Mouse (Mus musculus) neural tube, embryonic 11.5 days (tissue): ENCODE measurements at regions not wholly inside any gene's neighbourhood (a gene's known extent, or its start where the extent isn't known, plus 50 kb on each side); places are given as distances from the start of the nearest gene placed in this dataset.

Source experiments
- ATAC-seq: fragments of 200-750 bp; cut with Nextera tagmentation; 2 replicates; pipeline ENCODE4 v1.8.0; 2017; ENCODE audit warnings: moderate number of reproducible peaks, mild to moderate bottlenecking, moderate TSS enrichment, moderate library complexity; ENCODE audit not compliant: insufficient read depth, low FRiP score, low TSS enrichment
- DNase-seq: peaks from one replicate; pipeline ENCODE4 v3.0.0-alpha.2; 2015; ENCODE audit warnings: low spot score
- H3K27ac ChIP-seq: fragments of 300-500 bp; sonication (generic); 2 replicates; pipeline ENCODE4 v1.5.1; 2014; ENCODE audit warnings: low read depth, mild to moderate bottlenecking, low read length
- H3K27me3 ChIP-seq: fragments of 300-500 bp; sonication (generic); 2 replicates; pipeline ENCODE4 v1.6.1; 2014; ENCODE audit warnings: mild to moderate bottlenecking, low read length, mixed read lengths; ENCODE audit not compliant: control insufficient read depth, insufficient read depth
- H3K36me3 ChIP-seq: fragments of 300-500 bp; sonication (generic); 2 replicates; pipeline ENCODE4 v1.6.1; 2014; ENCODE audit warnings: mild to moderate bottlenecking, low read length, moderate library complexity, mixed read lengths; ENCODE audit not compliant: control insufficient read depth, insufficient read depth
- H3K4me1 ChIP-seq: fragments of 300-500 bp; sonication (generic); 2 replicates; pipeline ENCODE4 v1.6.1; 2014; ENCODE audit warnings: low read length, mixed read lengths; ENCODE audit not compliant: control insufficient read depth, insufficient read depth
- H3K4me2 ChIP-seq: fragments of 300-500 bp; sonication (generic); 2 replicates; pipeline ENCODE4 v1.6.1; 2014; ENCODE audit warnings: low read depth, mild to moderate bottlenecking, moderate library complexity
- H3K4me3 ChIP-seq: fragments of 300-500 bp; sonication (generic); 2 replicates; pipeline ENCODE4 v1.5.1; 2014; ENCODE audit warnings: low read depth, low read length
- H3K9ac ChIP-seq: fragments of 300-500 bp; sonication (generic); 2 replicates; pipeline ENCODE4 v1.6.1; 2014; ENCODE audit warnings: mild to moderate bottlenecking, low read length
- H3K9me3 ChIP-seq: fragments of 300-500 bp; sonication (generic); 2 replicates; pipeline ENCODE4 v1.6.1; 2016; ENCODE audit warnings: low read length; ENCODE audit not compliant: control insufficient read depth
- WGBS: fragments of 180-500 bp; shearing (Covaris S2); extraction: QIAGEN DNeasy Blood & Tissue Kit; methylation state at CpG from one replicate; pipeline ENCODE4 v1.1.7; 2014; 5-methylcytosine and 5-hydroxymethylcytosine counted together

- Histone ChIP-seq H3K4me3 (no peak overlapping the region), H3K36me3 (no peaks in the 10 kb centered on the region), H3K4me2 (no peak overlapping the region), H3K27me3 (no peaks in the 10 kb centered on the region), H3K4me1 (no peaks in the 10 kb centered on the region), H3K9me3 (no peaks in the 10 kb centered on the region), H3K27ac (no peak overlapping the region), H3K9ac (no peak overlapping the region)
- whole genome bisulfite sequencing: 83% methylated on average over 2 of the region's 2 CpGs
- DNase-seq: no peak
- ATAC-seq: no peak
Measured at GRCm38 (mm10) chr3:42661956-42662355, 919.5 kb downstream of the D3Ertd751e start.

DNA sequence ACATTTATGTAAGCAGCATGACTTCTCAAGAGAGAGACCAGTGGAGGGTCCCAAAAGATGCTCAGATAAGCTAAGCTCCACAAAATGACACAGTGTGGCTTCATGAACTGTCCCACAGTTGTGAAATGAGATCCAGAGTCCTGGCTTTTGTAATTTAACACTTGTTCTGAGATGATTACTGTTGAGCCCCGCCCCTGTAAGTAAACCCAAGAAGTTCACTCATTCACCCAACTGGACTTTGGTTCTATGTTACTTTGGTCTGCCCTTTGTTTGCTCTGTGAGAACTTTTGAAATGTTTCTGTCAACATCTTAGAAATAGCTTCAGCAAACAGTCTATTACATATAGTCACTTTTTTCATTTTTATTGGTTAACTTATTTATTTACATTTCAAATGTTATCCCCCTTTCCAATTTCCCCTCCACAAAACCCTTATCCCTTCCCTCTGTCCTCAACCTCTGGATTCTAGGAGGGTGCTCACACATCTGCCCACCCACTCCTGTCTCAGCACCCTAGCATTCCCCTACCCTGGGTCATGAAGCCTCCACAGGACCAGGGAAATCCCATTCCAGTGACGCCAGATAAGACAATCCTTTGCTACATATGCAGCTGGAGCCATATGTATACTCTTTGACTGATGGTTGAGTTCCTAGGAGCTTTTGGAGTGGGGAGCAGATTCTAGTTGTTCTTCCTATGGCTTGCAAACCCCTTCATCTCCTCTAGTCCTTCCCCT, 934.4 kb downstream of the D3Ertd751e start:
- H3K4me3 ChIP-seq: no peak overlapping the region
- no peak overlapping the region for H3K4me2 ChIP-seq
- ATAC-seq (no peak), DNase-seq (no peak)
- 86% methylated on average over 2 of the region's 2 CpGs for WGBS
- H3K36me3 ChIP-seq: no peaks in the 10 kb centered on the region
- no peaks in the 10 kb centered on the region for H3K27me3 ChIP-seq
- no peak overlapping the region for H3K9ac ChIP-seq
- no peak overlapping the region for H3K27ac ChIP-seq
- H3K9me3 ChIP-seq: no peaks in the 10 kb centered on the region
- no peaks in the 10 kb centered on the region for H3K4me1 ChIP-seq

GRCm38 (mm10) chr3:42694726-42695125, 952.3 kb downstream of the D3Ertd751e start:
- no peaks in the 10 kb centered on the region for H3K27me3 ChIP-seq
- no peak for DNase-seq
- H3K4me2 ChIP-seq: no peak overlapping the region
- no peaks in the 10 kb centered on the region for H3K9me3 ChIP-seq
- no peaks in the 10 kb centered on the region for H3K4me1 ChIP-seq
- no peak overlapping the region for H3K27ac ChIP-seq
- WGBS: 78% methylated on average over 2 of the region's 2 CpGs
- no peak for ATAC-seq
- no peak overlapping the region for H3K9ac ChIP-seq
- H3K36me3 ChIP-seq: no peaks in the 10 kb centered on the region
- H3K4me3 ChIP-seq: no peak overlapping the region

DNA sequence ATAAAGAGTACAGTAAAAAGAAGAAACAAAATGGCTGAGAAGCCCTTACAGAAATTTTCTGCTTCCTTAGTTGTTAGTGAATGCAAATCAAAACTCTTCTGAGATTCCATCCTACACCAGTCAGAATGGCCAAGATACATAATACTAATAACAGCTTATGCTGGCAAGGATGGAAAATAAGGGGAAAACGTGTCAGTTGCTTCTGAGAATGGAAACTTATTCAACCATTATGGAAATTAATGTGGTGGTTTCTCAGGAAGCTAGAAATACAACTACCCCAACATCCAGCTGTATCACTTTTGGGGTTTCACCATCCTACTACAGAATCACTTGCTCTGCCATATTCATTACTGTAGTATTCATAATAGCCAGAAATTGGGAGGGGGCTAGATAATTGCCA, 996.5 kb downstream of the D3Ertd751e start:
- ATAC-seq: no peak
- H3K4me1 ChIP-seq: no peaks in the 10 kb centered on the region
- WGBS: 29% methylated on average over 1 of the region's 1 CpGs
- H3K4me2 ChIP-seq: no peak overlapping the region
- no peak overlapping the region for H3K4me3 ChIP-seq
- no peaks in the 10 kb centered on the region for H3K36me3 ChIP-seq
- H3K9me3 ChIP-seq: no peaks in the 10 kb centered on the region
- no peak overlapping the region for H3K9ac ChIP-seq
- H3K27me3 ChIP-seq: no peaks in the 10 kb centered on the region
- no peak overlapping the region for H3K27ac ChIP-seq
- no peak for DNase-seq

DNA sequence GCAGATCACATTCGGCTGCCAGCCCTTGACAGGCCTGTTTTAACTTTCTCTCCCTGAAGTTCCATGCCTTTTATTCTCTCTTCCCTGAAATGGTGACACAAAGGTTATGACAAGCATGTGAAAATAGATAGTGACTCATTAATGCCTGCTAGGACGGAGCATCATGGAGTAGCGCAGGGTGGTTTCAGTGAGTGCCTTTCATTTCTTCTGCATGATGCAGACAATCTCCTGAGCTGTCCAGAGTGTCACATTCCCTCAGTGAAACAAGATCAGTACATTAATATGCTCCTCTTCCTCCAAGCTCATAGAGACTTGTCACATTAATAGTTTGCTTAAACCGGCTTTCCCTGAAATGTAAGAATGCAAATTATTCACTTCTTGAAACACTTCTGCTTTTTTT, 1010.7 kb downstream of the D3Ertd751e start:
- H3K36me3 ChIP-seq: no peaks in the 10 kb centered on the region
- H3K4me3 ChIP-seq: no peak overlapping the region
- no peaks in the 10 kb centered on the region for H3K27me3 ChIP-seq
- no peak overlapping the region for H3K9ac ChIP-seq
- H3K4me2 ChIP-seq: no peak overlapping the region
- DNase-seq (no peak), ATAC-seq (no peak)
- H3K27ac ChIP-seq: no peak overlapping the region
- 93% methylated on average over 4 of the region's 4 CpGs for WGBS
- no peaks in the 10 kb centered on the region for H3K9me3 ChIP-seq
- H3K4me1 ChIP-seq: no peaks in the 10 kb centered on the region

- no peaks in the 10 kb centered on the region for H3K9me3 ChIP-seq
- no peak overlapping the region for H3K4me2 ChIP-seq
- no peak for ATAC-seq
- no peak for DNase-seq
- H3K27me3 ChIP-seq: no peaks in the 10 kb centered on the region
- H3K27ac ChIP-seq: no peak overlapping the region
- no peak overlapping the region for H3K9ac ChIP-seq
- H3K4me3 ChIP-seq: no peak overlapping the region
- H3K4me1 ChIP-seq: no peaks in the 10 kb centered on the region
- no peaks in the 10 kb centered on the region for H3K36me3 ChIP-seq
Measured at GRCm38 (mm10) chr3:42757335-42757734, 1014.9 kb downstream of the D3Ertd751e start.

GRCm38 (mm10) chr3:42757830-42758385, 1015.5 kb downstream of the D3Ertd751e start:
- DNase-seq (no peak), ATAC-seq (no peak)
- Histone ChIP-seq H3K9ac (no peak overlapping the region), H3K9me3 (no peaks in the 10 kb centered on the region), H3K4me1 (no peaks in the 10 kb centered on the region), H3K27me3 (no peaks in the 10 kb centered on the region), H3K36me3 (no peaks in the 10 kb centered on the region), H3K4me3 (no peak overlapping the region), H3K4me2 (no peak overlapping the region), H3K27ac (no peak overlapping the region)
- WGBS: 55% methylated on average over 1 of the region's 1 CpGs

DNA sequence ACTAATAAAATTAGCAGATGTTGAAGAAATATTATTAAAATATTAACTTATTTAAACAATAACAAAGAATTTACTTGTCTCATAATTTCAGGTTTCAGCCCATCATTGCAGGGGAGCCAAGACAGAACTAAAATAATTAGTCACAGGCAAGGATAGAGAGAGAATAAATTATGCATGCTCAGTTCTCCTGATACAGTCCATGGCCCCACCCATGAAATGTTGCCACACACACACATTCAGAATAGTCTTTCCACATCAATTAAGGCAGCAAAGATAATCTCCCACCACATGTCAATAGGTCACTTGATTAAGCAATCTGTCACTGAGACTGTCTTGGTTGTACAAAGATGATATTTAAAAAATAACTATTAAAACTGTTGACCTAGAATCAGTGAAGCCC, 1019.8 kb downstream of the D3Ertd751e start:
- DNase-seq (no peak), ATAC-seq (no peak)
- Histone ChIP-seq H3K4me1 (no peaks in the 10 kb centered on the region), H3K36me3 (no peaks in the 10 kb centered on the region), H3K27me3 (no peaks in the 10 kb centered on the region), H3K27ac (no peak overlapping the region), H3K4me2 (no peak overlapping the region), H3K4me3 (no peak overlapping the region), H3K9me3 (no peaks in the 10 kb centered on the region), H3K9ac (no peak overlapping the region)

DNA sequence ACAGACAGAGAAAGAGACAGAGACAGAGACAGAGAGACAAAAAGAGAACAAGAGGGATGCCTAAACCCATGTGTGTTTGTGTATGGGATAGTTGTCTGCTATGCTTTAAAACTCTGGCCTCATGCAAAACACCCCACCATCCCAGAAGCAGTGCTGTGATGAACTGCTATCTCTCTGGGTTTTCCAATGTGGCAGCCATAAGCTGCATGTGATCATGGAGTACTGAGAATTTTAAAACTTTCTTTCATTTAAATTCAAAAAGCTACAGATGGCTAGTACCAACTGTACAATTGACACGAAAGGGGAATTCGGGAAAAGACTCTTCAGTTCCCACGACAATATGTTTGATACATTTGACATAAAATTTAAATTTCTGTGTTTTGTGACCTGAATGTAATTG, 1041.1 kb downstream of the D3Ertd751e start:
- DNase-seq: no peak
- H3K4me2 ChIP-seq: no peak overlapping the region
- WGBS: 91% methylated on average over 3 of the region's 3 CpGs
- H3K27me3 ChIP-seq: no peaks in the 10 kb centered on the region
- no peak overlapping the region for H3K4me3 ChIP-seq
- no peaks in the 10 kb centered on the region for H3K9me3 ChIP-seq
- no peak for ATAC-seq
- no peak overlapping the region for H3K9ac ChIP-seq
- H3K36me3 ChIP-seq: no peaks in the 10 kb centered on the region
- H3K27ac ChIP-seq: no peak overlapping the region
- no peaks in the 10 kb centered on the region for H3K4me1 ChIP-seq
